Mouse (Mus musculus): ENCODE measurements around the gene Ptn. TPM values are rescaled to one million over a fixed set of nuclear protein-coding genes. Genes with fewer than 3 reads are reported as not detected.
A peak's percentile ranks its signal among the peaks of the same experiment; 100 is the strongest.
"Not testable (repeated sequence)": the region's sequence is repeated elsewhere in the genome, so short reads cannot be mapped to it uniquely, and the experiment has no call there.

The Ptn gene
- polyA plus RNA-seq, 1 experiment from 2014 or later = 622 TPM

DNA sequence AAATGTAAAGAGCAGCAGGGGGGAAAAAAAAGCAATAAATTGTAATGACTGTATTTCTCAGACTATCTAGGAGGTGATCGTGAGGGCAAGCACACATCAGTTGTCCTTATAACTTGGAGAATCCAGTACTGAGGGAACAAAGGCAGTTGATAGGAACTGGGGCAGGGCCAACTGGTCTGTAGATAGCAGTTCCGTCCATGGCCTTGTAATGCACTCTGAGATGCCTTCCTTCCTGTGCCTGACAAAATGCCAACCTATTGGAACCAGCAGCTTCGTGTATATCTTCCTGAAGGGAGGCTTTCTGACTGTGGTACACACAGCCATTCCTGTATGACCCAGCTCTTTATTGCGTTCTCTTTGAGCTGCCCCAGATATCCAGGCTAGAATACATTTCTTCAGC lies 27.5 kb downstream of the Ptn start:
- peaks cover 82% of the 10 kb centered on the region for H3K4me1 ChIP-seq (replicated peaks)
- no peaks in the 10 kb centered on the region for H3K27me3 ChIP-seq
- no peak overlapping the region for H3K9ac ChIP-seq
- H3K9me3 ChIP-seq = no peaks in the 10 kb centered on the region
- H3K36me3 ChIP-seq = peaks cover 5% of the 10 kb centered on the region; the same call in 1 of the 2 replicates
- H3K27ac ChIP-seq (replicated peaks) = peak overlapping the region; percentile 46
- H3K4me3 ChIP-seq = no peak overlapping the region
- WGBS = 48% methylated on average over 4 of the region's 4 CpGs
- H3K4me2 ChIP-seq = no peak overlapping the region
- no peak for ATAC-seq (ENCODE audit: low read depth)

GRCm38 (mm10) chr6:36777567-36778337 lies 32.3 kb downstream of the Ptn start:
- H3K9me3 ChIP-seq = no peaks in the 10 kb centered on the region
- no peak overlapping the region for H3K4me2 ChIP-seq
- no peak overlapping the region for H3K9ac ChIP-seq
- peaks cover 75% of the 10 kb centered on the region for H3K4me1 ChIP-seq (replicated peaks)
- no peaks in the 10 kb centered on the region for H3K27me3 ChIP-seq
- 0 out of 2 replicates have a peak, but pooled peaks have one; percentile 40 for ATAC-seq (ENCODE audit: low read depth)
- peak overlapping the region; percentile 69 for H3K27ac ChIP-seq (replicated peaks)
- H3K36me3 ChIP-seq = no peaks in the 10 kb centered on the region
- no peak overlapping the region for H3K4me3 ChIP-seq
- WGBS = 23% methylated on average over 7 of the region's 7 CpGs

DNA sequence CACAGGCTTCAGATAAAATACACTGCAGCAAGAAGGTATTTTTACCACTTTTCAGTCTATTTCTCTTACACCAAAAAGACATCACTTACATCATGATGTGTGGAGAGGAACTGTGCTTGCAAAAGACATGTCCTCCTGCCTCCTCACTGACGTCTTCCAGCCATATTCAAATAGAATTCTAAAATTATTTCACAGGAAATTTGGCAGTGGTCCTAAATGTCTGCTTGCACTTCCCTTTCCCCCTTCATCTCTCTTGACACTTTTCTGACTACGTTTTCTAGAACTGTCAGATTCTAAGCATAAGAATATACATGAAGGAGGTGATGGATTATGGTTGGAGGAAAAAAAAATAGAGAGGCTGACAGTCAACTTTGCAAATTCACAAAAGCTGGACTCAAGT lies 33.0 kb downstream of the Ptn start:
- no peaks in the 10 kb centered on the region; the same call in none of the 2 replicates for H3K27me3 ChIP-seq
- peaks cover 72% of the 10 kb centered on the region for H3K4me1 ChIP-seq (replicated peaks)
- no peak overlapping the region for H3K9ac ChIP-seq
- H3K9me3 ChIP-seq = no peaks in the 10 kb centered on the region
- peaks cover 4% of the 10 kb centered on the region for H3K36me3 ChIP-seq
- ATAC-seq (ENCODE audit: low read depth) = no peak
- H3K4me3 ChIP-seq = no peak overlapping the region
- H3K27ac ChIP-seq (replicated peaks) = peak overlapping the region; percentile 69
- 23% methylated on average over 2 of the region's 2 CpGs for WGBS
- H3K4me2 ChIP-seq = no peak overlapping the region

- Histone ChIP-seq H3K27ac (replicated peaks) (peak overlapping the region; percentile 61), H3K9ac (no peak overlapping the region), H3K4me1 (replicated peaks) (peaks cover 69% of the 10 kb centered on the region), H3K9me3 (no peaks in the 10 kb centered on the region), H3K27me3 (peaks cover 3% of the 10 kb centered on the region), H3K36me3 (peaks cover 9% of the 10 kb centered on the region), H3K4me2 (peak overlapping the region; percentile 24), H3K4me3 (no peak overlapping the region)
- peak; percentile 77 for ATAC-seq (ENCODE audit: low read depth)
- WGBS = 13% methylated on average over 10 of the region's 10 CpGs
Measured at GRCm38 (mm10) chr6:36775647-36776360, 34.2 kb downstream of the Ptn start.

DNA sequence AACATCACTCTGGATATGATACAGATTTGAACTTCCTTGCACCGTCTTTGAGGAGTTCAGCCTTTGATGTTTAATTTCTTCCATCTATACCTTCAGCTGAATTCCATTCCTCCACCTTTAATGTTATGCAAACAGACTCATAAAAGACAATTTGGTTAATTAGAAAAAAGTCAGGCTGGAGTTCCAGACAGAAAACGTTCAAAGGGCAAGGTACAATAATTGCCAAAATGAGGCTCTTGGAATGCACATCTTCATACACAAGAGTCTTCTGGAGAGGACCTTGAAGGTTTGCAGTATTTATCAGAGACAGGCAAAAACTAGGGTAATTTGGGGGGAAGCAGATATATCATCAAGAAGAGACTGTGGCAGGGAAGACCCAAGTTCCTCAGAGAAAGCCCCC lies 37.5 kb downstream of the Ptn start:
- Histone ChIP-seq H3K27me3 (peaks cover 3% of the 10 kb centered on the region), H3K36me3 (peaks cover 14% of the 10 kb centered on the region), H3K27ac (replicated peaks) (no peak overlapping the region), H3K9me3 (no peaks in the 10 kb centered on the region), H3K9ac (no peak overlapping the region), H3K4me1 (replicated peaks) (peaks cover 41% of the 10 kb centered on the region), H3K4me2 (no peak overlapping the region), H3K4me3 (no peak overlapping the region)
- WGBS = 72% methylated on average over 2 of the region's 2 CpGs
- ATAC-seq (ENCODE audit: low read depth) = no peak

DNA sequence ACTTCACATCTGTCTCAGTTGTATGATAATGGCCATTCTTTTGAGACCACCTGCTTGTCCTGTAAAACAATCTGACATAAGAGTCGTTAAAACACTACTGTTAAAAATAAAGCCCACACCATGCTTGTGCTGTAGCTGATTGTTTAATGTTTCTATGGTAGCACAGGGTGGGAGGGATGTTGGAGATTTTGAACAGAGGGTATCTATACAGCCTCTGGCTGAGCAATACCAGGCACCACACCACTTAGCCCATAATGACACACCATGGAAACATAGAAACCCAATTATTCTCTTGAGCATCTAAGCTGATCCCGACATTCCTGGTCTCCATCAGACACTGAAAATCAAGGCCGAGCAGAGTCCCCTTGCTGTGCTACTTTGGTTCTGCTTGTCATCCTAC lies 41.0 kb downstream of the Ptn start:
- Histone ChIP-seq H3K4me1 (replicated peaks) (peaks cover 6% of the 10 kb centered on the region), H3K9me3 (no peaks in the 10 kb centered on the region), H3K4me3 (no peak overlapping the region), H3K27me3 (peaks cover 3% of the 10 kb centered on the region), H3K36me3 (peaks cover 26% of the 10 kb centered on the region), H3K27ac (replicated peaks) (no peak overlapping the region), H3K4me2 (no peak overlapping the region), H3K9ac (no peak overlapping the region)
- no peak for ATAC-seq (ENCODE audit: low read depth)
- WGBS = 63% methylated on average over 3 of the region's 3 CpGs

- ATAC-seq (ENCODE audit: low read depth) = no peak
- Histone ChIP-seq H3K4me2 (no peak overlapping the region), H3K9me3 (no peaks in the 10 kb centered on the region), H3K27me3 (peaks cover 2% of the 10 kb centered on the region; the same call in 1 of the 2 replicates), H3K9ac (no peak overlapping the region), H3K36me3 (peaks cover 21% of the 10 kb centered on the region), H3K4me1 (replicated peaks) (no peaks in the 10 kb centered on the region), H3K4me3 (no peak overlapping the region), H3K27ac (replicated peaks) (no peak overlapping the region)
- WGBS = 97% methylated on average over 3 of the region's 3 CpGs
Measured at GRCm38 (mm10) chr6:36766941-36767340, 43.1 kb downstream of the Ptn start.

DNA sequence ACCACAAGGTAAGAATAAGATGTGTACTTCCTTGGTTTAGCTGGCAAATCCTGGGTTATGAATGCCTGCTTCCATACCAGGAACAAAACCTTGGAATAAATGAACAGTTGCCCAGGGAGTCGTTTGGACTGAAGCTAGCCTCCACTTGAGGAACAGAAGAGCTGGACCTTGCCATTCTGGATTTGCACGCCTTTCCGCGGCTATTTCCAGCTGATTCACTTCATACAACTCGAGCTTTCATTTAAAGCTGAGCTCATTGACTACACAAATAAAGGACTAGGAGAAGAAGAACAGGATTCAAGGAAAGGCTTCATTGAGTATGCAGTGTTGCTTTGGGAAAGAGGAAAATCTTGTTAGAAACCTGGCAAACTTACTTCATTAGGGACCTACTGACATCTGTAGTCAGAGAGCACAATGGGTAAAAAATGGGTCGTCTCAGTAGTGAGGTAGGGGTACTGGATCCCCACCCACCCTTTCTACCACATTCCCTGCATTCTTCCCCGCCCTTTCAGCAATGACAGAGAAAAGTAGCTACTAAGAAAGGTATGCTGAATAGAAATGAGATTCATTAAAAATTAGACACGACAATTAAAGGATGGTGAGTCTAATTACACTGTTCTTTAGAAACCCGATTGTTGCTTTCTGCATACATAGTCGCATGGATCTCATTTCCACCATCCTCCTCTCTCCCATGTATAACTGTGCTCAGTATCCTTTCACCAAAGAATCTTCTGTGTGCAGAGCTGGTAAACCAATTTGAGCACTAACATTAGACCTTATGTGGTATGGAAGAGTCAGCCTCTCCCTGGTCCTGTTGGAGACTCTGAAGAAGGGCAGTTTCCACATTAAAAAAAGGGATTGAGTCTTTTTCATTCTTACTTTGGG lies 54.8 kb downstream of the Ptn start:
- WGBS = 46% methylated on average over 10 of the region's 10 CpGs
- ATAC-seq (ENCODE audit: low read depth) = no peak; the same call in 1 of the 2 replicates
- Histone ChIP-seq H3K9ac (no peak overlapping the region), H3K4me3 (no peak overlapping the region), H3K9me3 (no peaks in the 10 kb centered on the region), H3K4me1 (replicated peaks) (peaks cover 25% of the 10 kb centered on the region), H3K27me3 (no peaks in the 10 kb centered on the region), H3K36me3 (peaks cover under 1% of the 10 kb centered on the region), H3K4me2 (no peak overlapping the region), H3K27ac (replicated peaks) (peak overlapping the region; percentile 38; the same call in 1 of the 2 replicates)

DNA sequence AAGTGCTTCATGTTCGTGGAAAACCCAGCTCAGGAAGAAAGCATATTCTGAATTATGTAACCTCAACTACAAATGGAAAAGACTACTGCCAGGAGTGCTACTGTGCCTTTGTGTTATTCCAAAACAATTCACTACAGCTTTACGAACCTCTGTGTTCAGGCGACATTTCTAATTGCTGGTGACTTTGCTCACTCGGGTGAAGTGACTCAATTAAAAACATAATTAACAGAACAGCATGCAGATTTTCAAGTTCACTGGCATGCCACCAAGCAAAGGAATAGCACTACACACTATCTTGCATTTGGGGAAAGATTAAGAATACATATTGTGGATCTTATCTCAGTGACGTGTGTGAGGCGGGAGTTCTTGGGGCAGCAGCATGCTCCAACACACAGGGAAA lies 57.1 kb downstream of the Ptn start:
- Histone ChIP-seq H3K36me3 (peaks cover 4% of the 10 kb centered on the region), H3K9me3 (no peaks in the 10 kb centered on the region), H3K27ac (replicated peaks) (peak overlapping the region; percentile 50), H3K4me1 (replicated peaks) (peaks cover 25% of the 10 kb centered on the region), H3K4me3 (no peak overlapping the region), H3K9ac (no peak overlapping the region), H3K4me2 (no peak overlapping the region), H3K27me3 (no peaks in the 10 kb centered on the region)
- ATAC-seq (ENCODE audit: low read depth) = no peak; the same call in 1 of the 2 replicates
- WGBS = 41% methylated on average over 6 of the region's 6 CpGs

DNA sequence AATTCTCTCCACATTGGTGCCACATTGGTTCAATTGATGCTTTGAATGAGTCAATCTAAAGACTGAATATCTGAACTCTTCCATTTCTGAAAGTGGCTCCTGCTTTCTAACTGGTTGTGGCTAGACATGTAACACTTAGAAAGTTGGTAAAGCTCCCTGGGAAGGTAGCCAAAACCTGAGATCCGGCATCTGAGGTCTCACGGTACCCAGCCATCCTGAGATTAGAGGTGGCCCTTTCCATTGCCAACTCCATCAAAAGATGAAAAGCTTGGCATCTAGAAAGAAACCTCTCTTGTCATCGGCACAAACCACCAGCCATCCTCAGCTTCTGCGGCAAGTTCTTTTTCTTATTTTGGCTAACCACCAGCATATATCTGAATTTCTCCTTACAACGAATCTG lies 70.2 kb downstream of the Ptn start:
- Histone ChIP-seq H3K27me3 (no peaks in the 10 kb centered on the region), H3K9ac (no peak overlapping the region), H3K4me2 (no peak overlapping the region), H3K4me1 (replicated peaks) (no peaks in the 10 kb centered on the region), H3K4me3 (no peak overlapping the region), H3K9me3 (no peaks in the 10 kb centered on the region), H3K36me3 (peaks cover 75% of the 10 kb centered on the region), H3K27ac (replicated peaks) (no peak overlapping the region)
- ATAC-seq (ENCODE audit: low read depth) = no peak
- 94% methylated on average over 5 of the region's 5 CpGs for WGBS

- WGBS = 84% methylated on average over 2 of the region's 2 CpGs
- ATAC-seq (ENCODE audit: low read depth) = no peak
- Histone ChIP-seq H3K4me2 (no peak overlapping the region), H3K4me3 (no peak overlapping the region), H3K27me3 (no peaks in the 10 kb centered on the region), H3K9ac (no peak overlapping the region), H3K9me3 (peaks cover 6% of the 10 kb centered on the region), H3K36me3 (peaks cover 81% of the 10 kb centered on the region), H3K4me1 (replicated peaks) (no peaks in the 10 kb centered on the region), H3K27ac (replicated peaks) (no peak overlapping the region)
Measured at GRCm38 (mm10) chr6:36736763-36737162, 73.3 kb downstream of the Ptn start.

- H3K27ac ChIP-seq (replicated peaks); H3K4me1 ChIP-seq (replicated peaks); H3K4me2 ChIP-seq; ATAC-seq (ENCODE audit: low read depth); H3K4me3 ChIP-seq; H3K9ac ChIP-seq; H3K27me3 ChIP-seq: not testable (repeated sequence)
- peaks cover 82% of the 10 kb centered on the region for H3K36me3 ChIP-seq
- peaks cover 17% of the 10 kb centered on the region for H3K9me3 ChIP-seq
- 83% methylated on average over 4 of the region's 4 CpGs for WGBS
Measured at GRCm38 (mm10) chr6:36735622-36736021, 74.4 kb downstream of the Ptn start.

Measured in neural tube, embryonic 13.5 days (tissue).